Mouse (Mus musculus): ENCODE measurements at regions not wholly inside any gene's neighbourhood (a gene's known extent, or its start where the extent isn't known, plus 50 kb on each side); places are given as distances from the start of the nearest gene placed in this dataset.

GRCm38 (mm10) chr16:29802603-29803002 lies 223.5 kb downstream of the Opa1 start:
- TF ChIP-seq CTCF (IDR thresholded peaks at IDR 0.05; ENCODE audit: low read depth, low read length) (no peak), POLR2A (IDR thresholded peaks at IDR 0.05; ENCODE audit: extremely low read depth, insufficient read depth, low read length) (no peak)
